Mouse (Mus musculus) olfactory bulb, adult 2 months (tissue): ENCODE data around the gene Samd14.

ENCODE experiments used
- CTCF ChIP-seq: fragments of 200-500 bp; IDR thresholded peaks from 2 replicates; pipeline ENCODE4 v1.5.1; 2012; ENCODE audit warnings: low read depth, mild to moderate bottlenecking, low read length, moderate library complexity; ENCODE audit not compliant: insufficient read depth
- POLR2A ChIP-seq: fragments of 200-500 bp; IDR thresholded peaks from 2 replicates; pipeline ENCODE4 v1.6.1; 2012; ENCODE audit warnings: mild to moderate bottlenecking, low read depth, low read length, moderate library complexity; ENCODE audit not compliant: insufficient read depth

GRCm38 (mm10) chr11:95074694-95075093 is 65.0 kb downstream of the Samd14 start:
- TF ChIP-seq CTCF = no peak
- TF ChIP-seq POLR2A = no peak
